Mouse (Mus musculus): Measurements from ENCODE around the gene Rab3a.
A peak's percentile ranks its signal among the peaks of the same experiment; 100 is the strongest.

The Rab3a gene

GRCm38 (mm10) chr8:70758616-70759561 is 4.4 kb downstream of the Rab3a start:
- DNase-seq (ENCODE audit: low spot score): peak; percentile 75

DNA sequence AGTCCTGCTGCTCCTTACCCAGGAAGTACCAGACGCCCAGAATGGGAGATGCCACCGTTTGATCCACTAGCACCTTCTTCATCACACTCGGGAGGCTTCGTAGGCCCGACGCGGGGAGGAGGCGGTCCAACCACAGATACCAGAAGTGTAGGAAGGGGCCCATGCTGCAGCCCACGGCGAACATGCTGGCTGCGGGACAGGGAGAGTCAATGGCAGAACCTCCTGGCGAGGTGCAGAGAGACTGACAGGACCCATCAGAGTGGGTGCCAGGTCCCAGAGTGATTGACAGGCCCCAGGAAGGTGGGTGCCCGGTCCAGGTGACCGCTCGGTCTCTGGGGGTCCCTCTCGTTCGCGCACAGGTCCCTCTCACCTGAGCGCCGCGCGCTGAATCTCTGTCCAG is 5.9 kb downstream of the Rab3a start:
- no peak for DNase-seq (ENCODE audit: low spot score)

- DNase-seq (ENCODE audit: low spot score): peak; percentile 99
Observed at GRCm38 (mm10) chr8:70760775-70761406, 6.4 kb downstream of the Rab3a start, which contains the start of gene Mpv17l2. TSS of gene Mpv17l2 (minus strand) at chr8:70760946.

GRCm38 (mm10) chr8:70762118-70762517 is 7.6 kb downstream of the Rab3a start:
- no peak for DNase-seq (ENCODE audit: low spot score)

DNA sequence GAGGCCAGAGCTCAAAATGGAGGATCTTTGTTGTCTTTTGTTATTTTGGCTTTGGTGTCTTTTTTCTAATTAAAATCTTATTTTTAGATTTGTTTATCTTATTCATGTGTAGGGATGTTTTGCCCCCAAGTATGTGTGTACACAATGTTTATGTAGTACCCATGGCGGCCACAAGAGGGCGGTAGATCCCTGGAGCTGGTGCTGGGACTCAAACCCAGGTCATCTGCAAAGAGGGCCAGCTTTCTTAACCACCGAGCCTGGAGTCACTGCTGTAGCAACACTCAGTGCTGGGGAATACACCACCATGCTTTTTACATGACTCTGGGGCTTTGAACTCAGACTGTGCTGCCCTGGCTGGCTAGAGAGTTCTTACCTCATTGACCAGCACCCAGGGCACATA is 8.9 kb downstream of the Rab3a start:
- DNase-seq (ENCODE audit: low spot score): no peak

DNA sequence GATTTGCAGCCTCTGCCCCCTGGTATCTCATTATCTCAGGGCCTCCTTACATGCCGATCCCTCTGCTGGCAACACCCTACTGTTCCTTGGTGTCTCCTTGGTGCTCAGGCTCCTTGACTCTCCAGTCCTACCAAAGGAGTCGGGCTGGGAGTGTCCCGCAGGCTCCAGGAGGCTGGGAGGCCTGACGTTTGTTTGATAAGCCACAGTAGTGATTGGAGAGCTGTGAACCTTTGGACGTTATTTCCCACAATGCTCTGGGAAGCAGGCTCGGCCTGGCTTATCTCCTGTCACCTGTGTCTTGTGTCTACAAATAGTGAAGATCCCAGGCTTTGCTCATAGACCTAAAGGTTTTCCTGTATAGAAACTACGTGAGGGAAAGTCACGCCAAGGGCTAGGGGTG is 9.5 kb downstream of the Rab3a start:
- no peak for DNase-seq (ENCODE audit: low spot score)

- DNase-seq (ENCODE audit: low spot score): no peak
Observed at GRCm38 (mm10) chr8:70764676-70765075, 10.2 kb downstream of the Rab3a start.

DNA sequence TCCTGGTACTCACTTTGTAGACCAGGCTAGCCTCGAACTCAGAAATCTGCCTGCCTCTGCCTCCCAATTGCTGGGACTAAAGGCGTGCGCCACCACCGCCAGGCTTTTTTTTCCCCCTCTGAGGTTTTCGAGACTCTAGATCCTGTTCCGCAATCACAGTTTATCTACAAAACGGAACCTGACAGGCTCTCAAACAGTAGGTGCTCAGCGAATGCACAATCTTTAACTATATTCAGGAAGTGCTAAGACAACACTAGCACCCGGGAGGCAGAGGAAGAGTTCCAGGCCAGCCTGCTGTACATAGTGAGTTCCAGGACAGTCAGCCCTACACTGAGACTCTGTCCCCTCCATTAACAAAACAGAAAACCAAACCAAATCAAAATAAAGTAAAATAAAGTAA is 10.8 kb downstream of the Rab3a start:
- DNase-seq (ENCODE audit: low spot score): no peak

DNA sequence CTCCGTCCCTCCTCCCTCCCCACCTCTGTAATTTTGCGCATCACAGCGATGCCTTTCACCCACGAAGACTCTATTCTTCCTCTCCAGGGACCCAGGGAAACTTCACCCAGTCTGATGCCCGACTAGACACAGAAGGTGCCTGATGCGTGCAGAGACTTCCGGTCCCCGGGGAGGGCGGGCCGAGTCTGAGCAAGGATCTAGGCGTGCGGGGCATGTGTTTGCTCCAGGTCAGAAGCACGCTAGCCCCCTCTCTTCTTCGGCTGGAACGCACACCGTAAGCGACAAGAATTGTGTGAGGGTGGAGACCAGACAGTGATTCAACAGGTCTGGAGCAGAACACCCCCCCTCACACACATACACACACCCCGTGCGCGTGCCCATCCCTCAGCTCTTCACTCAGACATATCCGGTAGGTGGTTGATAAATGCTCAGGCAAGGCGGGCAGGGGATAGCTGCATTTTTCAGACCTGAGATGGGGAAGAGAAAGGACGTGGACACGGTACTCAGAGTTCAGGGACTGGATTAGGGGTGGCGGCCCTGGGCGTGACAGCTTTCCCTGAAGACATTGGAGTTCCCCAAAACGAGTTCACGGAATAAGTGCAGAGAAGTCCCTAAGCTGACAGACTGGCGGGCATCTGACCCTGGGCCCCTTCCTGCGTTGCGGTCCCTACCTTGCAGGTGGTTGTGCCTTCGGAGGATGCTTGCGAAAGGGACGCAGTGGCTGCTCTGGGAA is 11.5 kb downstream of the Rab3a start:
- peak; percentile 67 for DNase-seq (ENCODE audit: low spot score)

DNA sequence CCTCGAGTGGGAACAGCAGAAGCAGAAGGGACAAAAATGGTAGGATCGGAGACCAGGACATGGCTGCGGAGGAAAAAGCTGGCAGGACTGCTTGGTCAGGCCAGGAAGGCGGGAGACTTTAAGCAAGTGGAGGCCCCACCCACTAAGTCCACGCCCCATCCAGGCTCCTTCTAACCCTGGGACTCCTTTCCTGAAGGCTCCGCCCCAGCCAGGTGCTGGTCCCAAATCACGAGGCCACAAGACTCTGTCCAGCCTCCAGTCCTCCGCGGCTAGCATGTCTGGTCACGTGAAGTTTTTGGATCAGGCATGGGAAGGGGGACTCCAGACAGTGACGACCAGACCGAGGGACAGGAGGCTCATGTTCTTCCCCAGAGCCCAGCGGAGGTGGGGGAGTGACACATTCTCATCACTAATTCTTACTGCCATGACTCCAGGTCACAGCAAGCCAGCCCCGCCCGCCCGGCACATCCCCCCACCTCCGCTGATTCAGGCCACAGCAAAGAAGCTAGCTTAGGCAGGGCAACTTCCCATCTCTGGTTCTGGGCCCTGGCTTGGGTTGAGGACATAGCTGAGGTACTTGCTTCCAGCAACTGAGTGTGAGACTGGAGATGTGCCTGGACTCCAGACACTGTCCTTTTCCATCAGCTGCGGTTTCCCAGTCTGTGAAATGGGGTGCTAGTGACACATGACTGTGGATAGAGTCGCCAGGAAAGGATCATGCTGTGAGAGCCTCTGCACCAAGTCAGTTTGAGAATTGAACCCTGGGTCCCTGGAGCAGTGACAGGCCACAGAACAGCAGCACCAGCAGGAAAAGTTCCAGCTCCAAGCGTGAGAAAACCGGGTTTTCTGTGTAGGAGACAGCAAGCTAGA is 12.3 kb downstream of the Rab3a start:
- peak; percentile 91 for DNase-seq (ENCODE audit: low spot score)

DNA sequence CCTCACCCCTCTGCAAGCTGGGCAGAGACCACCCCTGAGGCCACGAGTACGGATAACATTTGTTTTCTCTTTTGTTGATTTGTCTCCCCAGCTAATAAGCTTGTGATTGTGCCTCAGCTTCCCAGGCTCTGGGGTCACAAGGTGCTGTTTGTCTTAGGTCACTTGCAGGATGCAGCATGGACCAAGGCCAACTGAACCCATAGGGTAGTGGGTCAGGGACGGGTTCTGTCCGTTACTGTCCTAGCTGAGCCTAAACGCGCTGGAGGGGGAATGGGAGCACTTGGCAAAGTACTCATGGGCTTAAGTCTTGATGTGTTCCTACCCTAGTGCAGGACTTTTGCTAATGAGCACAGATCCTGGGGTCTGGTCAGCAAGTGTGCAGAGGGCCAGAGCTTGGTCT is 13.0 kb downstream of the Rab3a start:
- no peak for DNase-seq (ENCODE audit: low spot score)

- no peak for DNase-seq (ENCODE audit: low spot score)
Observed at GRCm38 (mm10) chr8:70768231-70768776, 13.8 kb downstream of the Rab3a start.

GRCm38 (mm10) chr8:70768956-70769355 is 14.5 kb downstream of the Rab3a start:
- no peak for DNase-seq (ENCODE audit: low spot score)

- peak; percentile 96 for DNase-seq (ENCODE audit: low spot score)
Observed at GRCm38 (mm10) chr8:70769359-70769758, 14.9 kb downstream of the Rab3a start.

- no peak for DNase-seq (ENCODE audit: low spot score)
Observed at GRCm38 (mm10) chr8:70769858-70770257, 15.4 kb downstream of the Rab3a start.

DNA sequence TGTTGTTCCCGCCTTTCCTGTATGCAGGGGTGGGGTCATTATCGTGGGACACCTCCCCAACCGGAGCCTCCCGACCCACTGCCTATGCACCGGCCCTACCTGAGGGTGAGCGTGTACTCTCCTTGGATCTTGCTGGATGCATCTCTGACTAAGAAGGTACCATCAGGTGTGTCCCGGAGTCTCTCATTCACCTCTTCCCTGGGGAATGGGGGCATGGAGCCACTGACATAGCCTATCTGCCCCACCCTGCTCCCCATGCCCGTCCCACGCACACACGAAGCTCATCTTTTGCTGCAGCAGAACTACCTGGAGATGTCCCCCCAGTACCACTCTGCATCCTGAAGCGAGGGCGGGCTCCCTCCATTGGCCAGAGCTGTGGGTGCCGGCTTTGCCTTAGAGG is 16.3 kb downstream of the Rab3a start:
- DNase-seq (ENCODE audit: low spot score): no peak

DNA sequence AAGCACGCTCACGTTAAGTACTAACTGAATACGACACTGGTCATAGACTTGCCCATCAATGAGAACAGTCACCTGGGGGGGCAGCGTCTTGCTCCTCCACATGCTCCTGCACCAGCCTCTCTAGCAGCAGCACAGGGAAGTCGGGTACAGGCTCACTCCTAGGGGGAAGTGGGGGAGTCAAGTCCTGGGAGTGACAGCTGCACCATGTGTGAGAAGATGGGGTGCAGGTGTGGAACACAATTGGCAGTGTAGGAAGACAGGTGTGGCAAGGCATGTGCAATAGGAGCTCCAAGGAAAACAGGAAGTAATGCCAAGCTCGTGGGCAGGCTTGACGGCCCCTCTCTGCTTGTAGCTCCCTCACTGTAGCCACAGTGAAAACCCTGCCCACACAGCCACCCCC is 16.7 kb downstream of the Rab3a start:
- no peak for DNase-seq (ENCODE audit: low spot score)

GRCm38 (mm10) chr8:70772075-70772474 is 17.6 kb downstream of the Rab3a start:
- no peak for DNase-seq (ENCODE audit: low spot score)

GRCm38 (mm10) chr8:70772890-70773289 is 18.4 kb downstream of the Rab3a start:
- no peak for DNase-seq (ENCODE audit: low spot score)

GRCm38 (mm10) chr8:70773410-70773809 is 18.9 kb downstream of the Rab3a start:
- no peak for DNase-seq (ENCODE audit: low spot score)

GRCm38 (mm10) chr8:70773833-70774232 is 19.4 kb downstream of the Rab3a start:
- DNase-seq (ENCODE audit: low spot score): peak; percentile 76

Measured in lung, postnatal 25 days (tissue).